13 mouse cellular contexts compared by ENCODE assay signal in the genomic region with DNA sequence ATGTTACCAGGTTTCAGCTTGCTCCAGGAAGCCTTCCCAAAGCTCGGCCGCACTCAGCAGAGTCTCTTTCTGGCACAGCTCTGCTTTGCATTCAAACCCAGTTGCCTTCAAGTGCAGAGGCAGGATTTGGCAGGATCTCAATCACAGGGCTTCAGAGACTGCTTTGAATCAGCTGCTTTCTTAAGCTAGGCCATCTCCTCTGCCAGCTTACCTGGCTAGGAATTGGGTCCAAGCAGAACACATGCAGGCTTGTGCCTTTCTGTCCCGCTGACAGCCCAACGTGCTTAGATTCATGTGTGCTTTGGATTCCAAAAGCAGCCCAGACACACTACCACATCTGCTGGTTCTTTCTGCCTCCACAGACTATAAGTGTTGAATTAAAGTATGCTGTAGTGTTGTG. TPM values are rescaled to one million over a fixed set of nuclear protein-coding genes. Genes with fewer than 3 reads are reported as not detected.
A peak's percentile ranks its signal among the peaks of the same experiment; 100 is the strongest.
DNase-seq lines count a peak whose midpoint lies in the region; ATAC-seq lines count a peak whose summit lies in the region.
"Had no signal": no experiment of that assay in that cellular context is flagged by ENCODE, and none has a peak within 500 bp of the region (broad histone marks: within the 10 kb centered on the region; RNA-seq: fewer than 3 reads in every experiment).

No protein-coding gene starts in this region.

- 79% methylated on average over 4 of the region's 4 CpGs for WGBS in embryonic facial prominence, embryonic 13.5 days
- WGBS in embryonic facial prominence, embryonic 10.5 days, result 90% methylated on average over 4 of the region's 4 CpGs
- 82% methylated on average over 4 of the region's 4 CpGs for whole genome bisulfite sequencing in midbrain, embryonic 14.5 days
- 82% methylated on average over 4 of the region's 4 CpGs for WGBS in midbrain, embryonic 13.5 days

- DNase-seq in embryonic facial prominence, embryonic 10.5 days (ENCODE audit: low spot score), result no peak
- peak; percentile 46 for DNase-seq in midbrain, embryonic 14.5 days
- peak; percentile 29 for DNase-seq in left cerebral cortex, adult 11 months (ENCODE audit: low spot score)
- peak; percentile 61 for DNase-seq in right cerebral cortex, postnatal 25 days
- DNase-seq in urinary bladder, postnatal 10 days (ENCODE audit: low spot score), result no peak
- DNase-seq in lung, postnatal 10 days, result no peak
- DNase-seq: adrenal gland, adult 8-10 months had no signal

- no peak overlapping the region for H3K4me3 ChIP-seq in embryonic facial prominence, embryonic 13.5 days
- H3K4me3 ChIP-seq in embryonic facial prominence, embryonic 10.5 days, result no peak overlapping the region
- H3K4me3 ChIP-seq in midbrain, embryonic 14.5 days (replicated peaks; ENCODE audit: low read depth, low read length), result no peak overlapping the region
- H3K4me3 ChIP-seq in midbrain, embryonic 13.5 days (replicated peaks), result no peak overlapping the region
- H3K4me3 ChIP-seq: forebrain, embryonic 13.5 days; kidney, embryonic 15.5 days; liver, embryonic 12.5 days; stomach, embryonic 15.5 days had no signal

- no peaks in the 10 kb centered on the region for H3K27me3 ChIP-seq in embryonic facial prominence, embryonic 13.5 days
- H3K27me3 ChIP-seq in embryonic facial prominence, embryonic 10.5 days (replicated peaks; ENCODE audit: low read depth, poor library complexity, severe bottlenecking), result no peaks in the 10 kb centered on the region
- H3K27me3 ChIP-seq in midbrain, embryonic 14.5 days (ENCODE audit: control insufficient read depth, insufficient read depth, low read length), result no peaks in the 10 kb centered on the region
- H3K27me3 ChIP-seq in midbrain, embryonic 13.5 days, result no peaks in the 10 kb centered on the region
- H3K27me3 ChIP-seq: forebrain, embryonic 13.5 days; kidney, embryonic 15.5 days; liver, embryonic 12.5 days; stomach, embryonic 15.5 days had no signal

- H3K4me2 ChIP-seq in embryonic facial prominence, embryonic 13.5 days, result no peak overlapping the region
- no peak overlapping the region for H3K4me2 ChIP-seq in midbrain, embryonic 14.5 days (ENCODE audit: low read length)
- no peak overlapping the region for H3K4me2 ChIP-seq in midbrain, embryonic 13.5 days (replicated peaks)
- H3K4me2 ChIP-seq: forebrain, embryonic 13.5 days; kidney, embryonic 15.5 days; liver, embryonic 12.5 days; stomach, embryonic 15.5 days had no signal

- no peaks in the 10 kb centered on the region for H3K9me3 ChIP-seq in embryonic facial prominence, embryonic 13.5 days
- H3K9me3 ChIP-seq in embryonic facial prominence, embryonic 10.5 days, result no peaks in the 10 kb centered on the region
- no peaks in the 10 kb centered on the region for H3K9me3 ChIP-seq in midbrain, embryonic 14.5 days (ENCODE audit: control insufficient read depth, low read length)
- H3K9me3 ChIP-seq in midbrain, embryonic 13.5 days, result no peaks in the 10 kb centered on the region
- H3K9me3 ChIP-seq: forebrain, embryonic 13.5 days; kidney, embryonic 15.5 days; liver, embryonic 12.5 days; stomach, embryonic 15.5 days had no signal

- no peak for ATAC-seq in embryonic facial prominence, embryonic 13.5 days (ENCODE audit: insufficient number of reproducible peaks, insufficient read depth, low FRiP score, low TSS enrichment, low read depth)
- ATAC-seq in midbrain, embryonic 14.5 days (ENCODE audit: low FRiP score, low TSS enrichment), result peak; percentile 53; the same call in 1 of the 2 replicates
- ATAC-seq in midbrain, embryonic 13.5 days, result no peak
- ATAC-seq: forebrain, embryonic 13.5 days; liver, embryonic 12.5 days had no signal

- peaks cover 8% of the 10 kb centered on the region; the same call in 1 of the 2 replicates for H3K36me3 ChIP-seq in embryonic facial prominence, embryonic 13.5 days
- H3K36me3 ChIP-seq in embryonic facial prominence, embryonic 10.5 days (replicated peaks), result no peaks in the 10 kb centered on the region
- H3K36me3 ChIP-seq in midbrain, embryonic 14.5 days (ENCODE audit: control insufficient read depth, insufficient read depth, low read length), result no peaks in the 10 kb centered on the region
- H3K36me3 ChIP-seq in midbrain, embryonic 13.5 days, result no peaks in the 10 kb centered on the region

- H3K4me1 ChIP-seq in embryonic facial prominence, embryonic 13.5 days, result no peaks in the 10 kb centered on the region
- no peaks in the 10 kb centered on the region for H3K4me1 ChIP-seq in embryonic facial prominence, embryonic 10.5 days
- no peaks in the 10 kb centered on the region for H3K4me1 ChIP-seq in midbrain, embryonic 14.5 days (ENCODE audit: control insufficient read depth, insufficient read depth, low read length)
- peaks cover 4% of the 10 kb centered on the region; the same call in 1 of the 2 replicates for H3K4me1 ChIP-seq in midbrain, embryonic 13.5 days (replicated peaks)
- H3K4me1 ChIP-seq: forebrain, embryonic 13.5 days; kidney, embryonic 15.5 days; liver, embryonic 12.5 days; stomach, embryonic 15.5 days had no signal

- H3K27ac ChIP-seq in embryonic facial prominence, embryonic 13.5 days, result 0 out of 2 replicates have a peak overlapping the region, but pooled peaks have one; percentile 22
- no peak overlapping the region for H3K27ac ChIP-seq in embryonic facial prominence, embryonic 10.5 days (replicated peaks)
- no peak overlapping the region for H3K27ac ChIP-seq in midbrain, embryonic 14.5 days (replicated peaks; ENCODE audit: low read depth, low read length)
- H3K27ac ChIP-seq in midbrain, embryonic 13.5 days, result no peak overlapping the region
- H3K27ac ChIP-seq: forebrain, embryonic 13.5 days; kidney, embryonic 15.5 days; liver, embryonic 12.5 days; stomach, embryonic 15.5 days had no signal

- H3K9ac ChIP-seq in embryonic facial prominence, embryonic 13.5 days, result no peak overlapping the region
- H3K9ac ChIP-seq in midbrain, embryonic 14.5 days (replicated peaks; ENCODE audit: low read length), result no peak overlapping the region
- H3K9ac ChIP-seq in midbrain, embryonic 13.5 days (replicated peaks), result no peak overlapping the region
- H3K9ac ChIP-seq: forebrain, embryonic 13.5 days; kidney, embryonic 15.5 days; liver, embryonic 12.5 days; stomach, embryonic 15.5 days had no signal

RNA-seq across cellular contexts. Expression of a gene that starts 41.2 kb away (rescaled TPM):
- 0.34 TPM in 1 of 2 replicates, not detected in the other for polyA plus RNA-seq in embryonic facial prominence, embryonic 13.5 days (2015; fragmentation: Nextera tagmentation; extraction: Ambion mirVana)
- polyA plus RNA-seq in embryonic facial prominence, embryonic 10.5 days (2016; fragmentation: Nextera tagmentation; extraction: Ambion mirVana), result 0.14 TPM in 1 of 2 replicates, not detected in the other
- 0.17 TPM in 1 of 2 replicates, not detected in the other for polyA plus RNA-seq in midbrain, embryonic 14.5 days (2014; fragmentation: Nextera tagmentation; extraction: Ambion mirVana)
- polyA plus RNA-seq in midbrain, embryonic 13.5 days (2015; fragmentation: Nextera tagmentation; extraction: Ambion mirVana), result 0.12 and 0.26 TPM in 2 replicates
- polyA plus RNA-seq: forebrain, embryonic 13.5 days; kidney, embryonic 15.5 days had no signal

Comparison
In these comparisons a context has a peak if more than half of its experiments do, and no peak if none do; other contexts are left out.
1. DNase-seq: peak in midbrain, embryonic 14.5 days (single experiment), left cerebral cortex, adult 11 months (single experiment) and right cerebral cortex, postnatal 25 days (single experiment); none in embryonic facial prominence, embryonic 10.5 days (single experiment), urinary bladder, postnatal 10 days (single experiment) and lung, postnatal 10 days (single experiment).